Mouse (Mus musculus) 416B (cell line): Measurements from ENCODE around the gene Gm9745.
"Not testable (repeated sequence)": the region's sequence is repeated elsewhere in the genome, so short reads cannot be mapped to it uniquely, and the experiment has no call there.

ENCODE experiments used
- DNase-seq: peaks from one replicate; pipeline ENCODE4 v3.0.0; 2011; ENCODE audit warnings: low read depth

Gene Gm9745

GRCm38 (mm10) chr13:8948131-8948530, at the start of gene Gm9745:
Gene Gm9745, minus strand, starts transcription at chr13:8948231.
- not testable (repeated sequence) for DNase-seq

DNA sequence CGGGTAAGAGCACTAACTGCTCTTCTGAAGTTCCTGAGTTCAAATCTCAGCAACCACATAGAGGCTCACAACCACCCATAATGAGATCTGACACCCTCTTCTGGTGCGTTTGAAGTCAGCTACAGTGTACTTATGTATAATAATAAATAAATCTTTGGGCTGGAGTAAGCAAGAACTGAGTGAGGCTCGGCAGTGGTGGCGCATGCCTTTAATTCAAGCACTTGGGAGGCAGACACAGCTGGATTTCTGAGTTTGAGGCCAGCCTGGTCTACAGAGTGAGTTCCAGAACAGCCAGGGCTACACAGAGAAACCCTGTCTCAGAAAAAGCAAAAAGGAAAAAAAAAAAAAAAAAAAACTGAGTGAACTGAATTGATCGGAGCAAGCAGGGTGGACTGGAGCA, 49.2 kb upstream of the Gm9745 start:
- not testable (repeated sequence) for DNase-seq

DNA sequence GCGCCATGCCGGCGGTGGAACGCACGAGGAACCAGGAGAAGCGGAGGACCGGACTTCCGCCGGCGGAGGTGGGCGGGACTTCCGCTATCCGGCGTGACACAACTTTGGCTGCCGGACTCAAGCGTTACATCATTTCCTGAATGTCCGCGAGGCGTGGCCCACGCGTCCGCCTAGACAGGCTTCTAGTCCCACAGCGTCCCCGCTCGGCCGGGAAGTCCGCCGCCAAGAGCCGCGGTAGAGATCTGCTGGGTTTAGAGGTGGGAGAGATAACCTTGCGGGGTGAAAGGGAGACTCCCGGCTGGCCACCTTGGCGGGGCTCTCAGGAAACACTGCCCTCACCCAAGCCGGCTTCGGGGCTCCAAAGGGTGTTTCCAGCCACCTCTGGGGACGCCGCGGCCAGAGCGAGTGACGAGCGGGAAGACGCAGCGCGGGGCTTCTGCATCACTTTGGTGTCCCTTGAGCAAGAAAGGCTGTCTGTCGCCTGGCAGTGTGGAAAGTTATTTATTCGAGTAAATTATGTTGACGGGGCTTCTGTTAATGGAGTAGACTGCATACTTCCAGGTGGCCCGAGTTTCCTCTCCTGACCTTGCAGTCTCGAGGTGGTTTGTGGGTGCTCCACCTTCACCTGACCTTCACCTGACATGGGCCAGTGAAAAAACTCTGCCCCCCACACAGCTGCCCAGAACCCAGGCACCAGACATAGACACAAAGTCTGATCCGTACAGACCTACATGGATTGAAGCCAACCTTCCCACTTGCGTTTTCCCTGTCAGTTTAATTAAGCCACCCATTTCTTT, 48.2 kb upstream of the Gm9745 start, which contains the start of gene Gtpbp4:
Gene Gtpbp4 (minus strand): TSS at position 94 of the 797 bp plus-strand sequence.
- DNase-seq, result peak; percentile 98

DNA sequence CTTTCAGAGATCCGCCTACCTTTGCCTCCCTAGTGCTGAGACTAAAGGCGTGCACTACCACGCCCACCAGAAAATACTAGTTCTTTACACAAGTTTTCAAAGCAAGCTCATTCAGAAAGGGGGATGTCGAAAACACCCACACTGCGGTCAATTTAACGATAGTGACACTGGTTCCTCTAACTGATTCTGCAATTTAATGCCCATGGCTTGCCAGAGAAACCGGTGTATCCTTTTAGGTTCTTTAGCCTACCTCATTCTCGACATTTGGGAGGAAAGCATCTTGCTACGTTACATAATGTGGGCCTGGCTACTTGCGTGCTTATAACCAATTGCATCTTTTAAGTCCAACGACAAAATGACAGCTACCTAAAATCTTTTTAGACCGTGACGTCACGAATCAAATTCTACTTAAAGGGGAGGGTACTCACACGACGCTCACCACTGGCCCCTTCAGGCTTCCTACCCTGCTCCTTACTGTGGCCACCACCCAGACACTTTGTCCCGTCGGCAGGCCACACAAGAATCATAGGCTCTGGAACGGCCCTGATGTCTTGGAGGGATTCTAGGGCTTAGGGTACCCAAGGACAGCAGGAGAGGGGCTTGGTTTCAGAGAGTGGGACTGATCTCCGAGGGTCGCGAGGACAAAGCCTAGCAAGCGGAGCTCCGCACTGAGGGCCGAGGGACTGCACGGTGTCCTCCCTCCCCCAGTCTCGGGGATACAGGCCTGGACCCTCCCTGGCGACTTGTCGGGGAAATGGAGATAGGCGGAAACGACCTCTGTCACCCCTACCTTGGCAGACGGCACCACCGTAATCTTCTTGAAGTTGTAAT, 47.3 kb upstream of the Gm9745 start:
- peak; percentile 73 for DNase-seq

GRCm38 (mm10) chr13:8992231-8992630, 44.2 kb upstream of the Gm9745 start:
- DNase-seq, result no peak

DNA sequence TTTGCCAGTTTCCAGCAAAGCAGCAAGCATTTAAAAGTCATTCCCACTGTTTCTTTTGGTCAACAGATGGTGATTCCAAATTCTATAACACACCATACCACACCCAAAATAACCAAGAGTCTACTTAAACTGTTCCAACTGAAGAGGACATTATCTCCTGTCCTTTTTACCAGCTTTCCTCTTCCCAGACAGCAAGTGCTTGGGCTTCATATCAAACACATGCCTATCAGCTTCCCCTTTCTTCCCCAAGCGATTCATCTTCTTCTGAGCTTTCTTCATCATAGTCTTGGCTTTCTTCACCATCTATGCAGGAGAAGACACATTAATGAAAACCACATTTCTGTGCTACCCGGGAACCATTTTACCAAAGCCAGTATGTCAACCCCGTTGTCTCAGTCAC, 24.9 kb upstream of the Gm9745 start:
- DNase-seq, result no peak

DNA sequence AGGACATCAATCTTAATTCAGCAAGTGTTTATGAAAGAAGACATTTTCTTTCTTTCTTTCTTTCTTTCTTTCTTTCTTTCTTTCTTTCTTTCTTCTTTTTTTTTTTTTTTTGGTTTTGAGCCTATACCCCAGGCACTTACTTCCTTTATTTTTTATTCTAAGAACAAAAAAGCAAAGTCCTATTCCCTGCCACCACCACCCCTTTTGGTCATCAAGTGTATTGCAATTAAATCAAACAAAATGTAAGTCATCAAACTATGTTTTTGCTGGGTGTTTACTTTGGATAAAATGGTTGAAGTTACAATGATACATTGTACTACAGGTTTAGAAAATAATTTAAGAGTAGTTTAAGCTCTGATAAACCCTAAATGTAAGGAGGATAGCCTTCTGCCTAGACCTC, 24.3 kb upstream of the Gm9745 start:
- DNase-seq, result no peak

GRCm38 (mm10) chr13:8967742-8968141, 19.7 kb upstream of the Gm9745 start:
- no peak for DNase-seq

DNA sequence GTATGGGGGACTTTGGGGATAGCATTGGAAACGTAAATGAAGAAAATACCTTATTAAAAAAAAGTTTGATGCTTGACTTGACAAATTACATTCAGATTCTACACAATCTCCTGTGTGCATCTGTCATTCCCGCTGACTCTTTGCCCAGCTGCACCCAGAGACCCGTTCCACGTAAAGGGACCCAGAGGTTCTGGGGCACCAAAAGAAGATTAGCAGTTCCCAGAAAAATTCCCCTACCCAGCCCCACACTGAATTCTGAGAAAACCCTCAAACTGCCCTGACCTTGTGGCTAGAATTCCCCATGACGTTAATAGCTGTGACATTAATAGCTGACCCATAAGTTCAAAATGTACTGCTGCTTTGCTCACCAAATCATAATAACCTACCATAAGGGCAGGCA, 17.2 kb upstream of the Gm9745 start:
- DNase-seq, result no peak

DNA sequence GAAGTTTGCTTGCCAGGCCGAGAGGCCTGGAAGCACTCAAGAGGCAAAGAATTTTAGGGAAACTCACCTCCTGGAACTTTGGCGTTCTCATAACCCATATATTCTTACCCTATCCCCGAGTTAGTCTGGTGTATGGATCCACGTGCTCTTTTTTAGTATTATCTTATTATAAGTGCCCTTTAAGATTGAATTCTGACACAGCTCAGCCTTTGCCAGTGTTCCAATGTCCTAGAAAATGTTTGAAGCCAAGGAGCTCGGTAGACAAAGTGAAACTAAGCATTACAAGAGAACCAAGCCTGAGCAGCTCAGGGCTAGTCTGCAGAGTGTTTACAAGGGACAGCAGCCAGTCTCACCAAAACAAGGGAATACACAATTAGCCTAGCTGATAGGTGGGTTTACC, 14.2 kb upstream of the Gm9745 start:
- not testable (repeated sequence) for DNase-seq

GRCm38 (mm10) chr13:8961128-8961888, 13.3 kb upstream of the Gm9745 start:
- DNase-seq, result not testable (repeated sequence)

- DNase-seq, result not testable (repeated sequence)
These were observed 11.5 kb upstream of the Gm9745 start for GRCm38 (mm10) chr13:8959554-8959953.

- not testable (repeated sequence) for DNase-seq
These were observed 11.0 kb upstream of the Gm9745 start for GRCm38 (mm10) chr13:8959058-8959457.

GRCm38 (mm10) chr13:8956873-8957272, 8.8 kb upstream of the Gm9745 start:
- not testable (repeated sequence) for DNase-seq

DNA sequence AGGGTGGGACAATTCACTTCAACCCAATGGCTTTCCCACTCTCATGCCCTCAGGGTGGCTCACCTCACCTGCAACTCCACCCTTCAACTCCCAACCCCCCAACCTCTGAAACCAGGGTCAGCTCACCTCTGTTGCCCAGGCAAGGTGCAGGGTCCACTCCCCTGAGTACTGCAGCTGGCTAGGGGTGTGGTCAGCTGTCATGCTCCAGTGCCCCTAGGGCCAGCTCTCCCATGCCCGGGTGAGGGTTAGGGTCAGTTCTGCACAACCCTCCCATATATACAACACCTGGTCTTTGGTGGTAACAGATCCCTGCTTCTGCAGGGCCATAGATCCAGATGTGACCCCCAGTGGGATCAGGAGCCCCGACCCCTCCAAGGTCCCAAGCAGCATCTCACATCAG, 7.1 kb upstream of the Gm9745 start:
- DNase-seq, result not testable (repeated sequence)

DNA sequence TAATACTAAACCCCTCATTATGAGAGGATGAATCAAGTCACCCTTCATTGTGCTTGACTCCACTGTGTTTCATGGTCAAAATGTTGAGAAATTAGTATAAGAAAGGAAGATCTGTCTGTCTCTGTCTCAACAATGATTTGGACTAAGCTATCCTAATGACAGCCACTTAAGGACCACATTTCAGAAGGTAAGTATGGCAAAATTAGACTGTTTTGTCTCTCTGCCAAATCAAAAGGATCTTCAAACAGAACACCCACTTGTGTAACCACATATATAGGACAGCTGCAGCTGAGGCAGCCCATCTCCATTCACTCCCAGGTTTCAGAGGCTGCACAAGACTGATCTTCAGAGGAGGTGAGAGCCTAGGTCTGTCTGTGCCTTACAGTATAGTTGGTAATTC, 4.5 kb upstream of the Gm9745 start, which contains the start of gene Idi2:
Gene Idi2 (plus strand): TSS at position 301 of the 400 bp plus-strand sequence.
- DNase-seq, result not testable (repeated sequence)

DNA sequence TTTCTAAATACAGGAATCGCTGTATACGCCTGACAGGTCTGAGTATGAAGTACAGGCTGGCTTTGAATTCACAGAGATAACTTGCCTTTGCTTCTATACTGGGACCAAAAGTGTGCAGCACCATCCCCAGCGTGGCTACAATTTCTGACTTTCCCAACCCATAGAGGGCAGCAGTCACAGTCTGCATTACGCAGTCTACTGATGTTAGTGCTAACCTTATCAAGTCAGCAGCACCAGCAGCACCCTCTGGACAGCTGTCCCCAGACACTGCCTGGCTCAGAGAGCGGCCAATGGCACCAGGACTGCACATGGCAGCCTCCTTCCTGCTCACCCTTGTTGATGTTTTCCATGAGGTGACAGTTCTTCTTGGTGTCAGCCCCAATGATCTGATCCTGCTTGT, 4.2 kb downstream of the Gm9745 start:
- DNase-seq, result not testable (repeated sequence)

- not testable (repeated sequence) for DNase-seq
These were observed 6.3 kb downstream of the Gm9745 start for GRCm38 (mm10) chr13:8941701-8942100.

- not testable (repeated sequence) for DNase-seq
These were observed 6.9 kb downstream of the Gm9745 start for GRCm38 (mm10) chr13:8941110-8941509.

DNA sequence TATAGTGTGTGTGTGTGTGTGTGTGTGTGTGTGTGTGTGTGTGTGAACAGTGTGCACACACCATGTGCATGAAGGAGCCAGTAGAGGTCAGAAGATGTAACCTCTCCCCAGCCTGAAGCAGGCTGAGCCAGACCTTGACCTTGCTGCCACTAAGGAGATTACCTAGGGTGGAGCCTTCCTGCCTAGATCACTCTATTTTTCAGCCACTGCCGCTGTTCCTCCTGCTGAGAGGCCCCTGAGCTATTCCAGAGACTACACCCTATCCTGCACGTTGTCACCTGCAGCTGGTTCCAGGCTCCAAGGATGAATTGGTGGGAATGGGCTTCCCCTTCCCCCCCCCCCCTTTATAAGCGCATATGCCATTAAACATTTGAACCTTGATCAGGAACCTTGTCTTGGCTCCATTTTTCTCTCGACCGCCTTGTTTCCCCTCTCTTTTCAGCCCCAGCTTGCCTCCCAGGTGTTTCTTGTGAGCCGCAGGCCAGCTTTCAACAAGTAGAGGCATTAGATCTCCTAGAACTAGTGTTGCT, 10.4 kb downstream of the Gm9745 start:
- DNase-seq, result not testable (repeated sequence)

GRCm38 (mm10) chr13:8933499-8933898, 14.5 kb downstream of the Gm9745 start:
- DNase-seq, result no peak

- not testable (repeated sequence) for DNase-seq
These were observed 34.1 kb downstream of the Gm9745 start for GRCm38 (mm10) chr13:8913890-8914289.
